In genomic region chr11:11820737-11821136, GRCm38 (mm10) we compare ENCODE assay signal across 8 mouse cellular contexts. TPM values are rescaled to one million over a fixed set of nuclear protein-coding genes. Genes with fewer than 3 reads are reported as not detected.
DNase-seq lines count a peak whose midpoint lies in the region; ATAC-seq and TF ChIP-seq lines count a peak whose summit lies in the region.

No protein-coding gene starts in this region.

- TF ChIP-seq POLR2A in MEL (IDR thresholded peaks at IDR 0.05; ENCODE audit: control insufficient read depth in 1 of 2, insufficient read depth in 1 of 2, low read depth in 1 of 2, low read length in 2 of 2, poor library complexity in 1 of 2) = no peak

- TF ChIP-seq EP300 in MEL (IDR thresholded peaks at IDR 0.05; ENCODE audit: low read depth in 1 of 2, low read length in 2 of 2) = no peak; a peak in 1 of 4 replicates

- no peaks in the 10 kb centered on the region for H3K9me3 ChIP-seq in heart, embryonic 11.5 days (replicated peaks; ENCODE audit: control insufficient read depth, low read length)
- H3K9me3 ChIP-seq in MEL (replicated peaks; ENCODE audit: insufficient read depth, low read length) = no peaks in the 10 kb centered on the region
- no peaks in the 10 kb centered on the region for H3K9me3 ChIP-seq in hindbrain, embryonic 15.5 days
- no peaks in the 10 kb centered on the region for H3K9me3 ChIP-seq in neural tube, embryonic 13.5 days

- no peak for TF ChIP-seq RAD21 in MEL (IDR thresholded peaks at IDR 0.05; ENCODE audit: low read depth, low read length)

- intact Hi-C loops in heart, postnatal 25 days (cut with DNase I) = loop anchor here (1.0 to 5.0 kb wide), 3 partner anchors 153 to 471 kb away; partner anchors contain the start of gene Grb10

- H3K79me2 ChIP-seq in MEL (ENCODE audit: control insufficient read depth, insufficient read depth, low read length, poor library complexity) = no peaks in the 10 kb centered on the region

- H3K9ac ChIP-seq in heart, embryonic 11.5 days (ENCODE audit: low read depth, low read length) = peak overlapping the region; percentile 54; the same call in 1 of the 2 replicates
- no peak overlapping the region for H3K9ac ChIP-seq in MEL (ENCODE audit: control insufficient read depth, low read depth, low read length, poor library complexity, severe bottlenecking)
- H3K9ac ChIP-seq in hindbrain, embryonic 15.5 days = no peak overlapping the region
- H3K9ac ChIP-seq in neural tube, embryonic 13.5 days = no peak overlapping the region

- H3K4me3 ChIP-seq in heart, embryonic 11.5 days (ENCODE audit: low read depth, low read length) = no peak overlapping the region
- H3K4me3 ChIP-seq in MEL (ENCODE audit: control insufficient read depth in 1 of 2, insufficient read depth in 1 of 2, low read depth in 2 of 2, low read length in 2 of 2) = no peak overlapping the region
- no peak overlapping the region for H3K4me3 ChIP-seq in hindbrain, embryonic 15.5 days
- H3K4me3 ChIP-seq in neural tube, embryonic 13.5 days = no peak overlapping the region

- DNase-seq in heart, postnatal 25 days (ENCODE audit: low spot score) = no peak
- DNase-seq in MEL (ENCODE audit: low read depth, low spot score) = no peak
- DNase-seq in frontal cortex, postnatal 14 days (ENCODE audit: low spot score in 2 of 2) = no peak
- no peak for DNase-seq in gastrocnemius, postnatal 4 days (ENCODE audit: low spot score in 2 of 2)
- DNase-seq in gastrocnemius, postnatal 25 days = no peak

- 32% methylated on average over 3 of the region's 3 CpGs for WGBS in heart, embryonic 11.5 days (ENCODE audit: insufficient replicate concordance)
- 65% methylated on average over 3 of the region's 3 CpGs for WGBS in hindbrain, embryonic 15.5 days
- 62% methylated on average over 3 of the region's 3 CpGs for WGBS in neural tube, embryonic 13.5 days

- no peaks in the 10 kb centered on the region for H3K36me3 ChIP-seq in heart, embryonic 11.5 days (ENCODE audit: control insufficient read depth, insufficient read depth, low read length)
- peaks cover 0 to 14% of the 10 kb centered on the region in 2 experiments; a peak in 2 of 4 replicates for H3K36me3 ChIP-seq in MEL (ENCODE audit: control insufficient read depth in 1 of 2, insufficient read depth in 2 of 2, low read length in 2 of 2)
- no peaks in the 10 kb centered on the region for H3K36me3 ChIP-seq in hindbrain, embryonic 15.5 days
- H3K36me3 ChIP-seq in neural tube, embryonic 13.5 days = no peaks in the 10 kb centered on the region

- H3K4me1 ChIP-seq in heart, embryonic 11.5 days (ENCODE audit: control insufficient read depth, insufficient read depth, low read length) = peaks cover 54% of the 10 kb centered on the region
- peaks cover 4 to 10% of the 10 kb centered on the region in 2 experiments; a peak in 3 of 4 replicates for H3K4me1 ChIP-seq in MEL (ENCODE audit: control insufficient read depth in 1 of 2, insufficient read depth in 2 of 2, low read length in 2 of 2)
- peaks cover 36% of the 10 kb centered on the region for H3K4me1 ChIP-seq in hindbrain, embryonic 15.5 days (replicated peaks)
- H3K4me1 ChIP-seq in neural tube, embryonic 13.5 days (replicated peaks) = peaks cover 52% of the 10 kb centered on the region

- H3K27ac ChIP-seq in heart, embryonic 11.5 days (ENCODE audit: low read depth, low read length) = peak overlapping the region; percentile 99
- H3K27ac ChIP-seq in MEL (ENCODE audit: control insufficient read depth, low read depth, low read length) = peak overlapping the region; percentile 34; the same call in 1 of the 2 replicates
- H3K27ac ChIP-seq in hindbrain, embryonic 15.5 days (replicated peaks) = peak overlapping the region; percentile 53
- H3K27ac ChIP-seq in neural tube, embryonic 13.5 days (replicated peaks) = peak overlapping the region; percentile 67

- ATAC-seq in heart, embryonic 11.5 days (replicated peaks; ENCODE audit: insufficient number of reproducible peaks, low FRiP score, low TSS enrichment) = no peak
- ATAC-seq in hindbrain, embryonic 15.5 days (ENCODE audit: low FRiP score, low read depth) = peak; percentile 12; the same call in 1 of the 2 replicates
- no peak for ATAC-seq in neural tube, embryonic 13.5 days (ENCODE audit: low read depth)

- no peaks in the 10 kb centered on the region for H3K27me3 ChIP-seq in heart, embryonic 11.5 days (ENCODE audit: control insufficient read depth, insufficient read depth, low read length)
- peaks cover 8 to 19% of the 10 kb centered on the region in 2 experiments; a peak in 3 of 4 replicates for H3K27me3 ChIP-seq in MEL (ENCODE audit: control insufficient read depth in 1 of 2, insufficient read depth in 2 of 2, low read length in 2 of 2)
- H3K27me3 ChIP-seq in hindbrain, embryonic 15.5 days = no peaks in the 10 kb centered on the region
- H3K27me3 ChIP-seq in neural tube, embryonic 13.5 days = no peaks in the 10 kb centered on the region; the same call in 1 of the 2 replicates

- TF ChIP-seq CTCF in MEL (IDR thresholded peaks at IDR 0.05 in 2 of 3, conservative IDR thresholded peaks at IDR 0.05 in 1 of 3; ENCODE audit: control insufficient read depth in 1 of 3, insufficient read depth in 1 of 3, low read depth in 2 of 3, low read length in 3 of 3, poor library complexity in 1 of 3, severe bottlenecking in 1 of 3) = no peak

- H3K4me2 ChIP-seq in heart, embryonic 11.5 days = no peak overlapping the region
- H3K4me2 ChIP-seq in hindbrain, embryonic 15.5 days = no peak overlapping the region
- no peak overlapping the region for H3K4me2 ChIP-seq in neural tube, embryonic 13.5 days

TF ChIP-seq in MEL, 35 proteins besides CTCF, POLR2A, EP300 and RAD21:
- TF ChIP-seq MAZ (IDR thresholded peaks at IDR 0.05; ENCODE audit: low read depth, low read length) = no peak
- no peak for TF ChIP-seq ELF1 (IDR thresholded peaks at IDR 0.05; ENCODE audit: low read depth, low read length)
- no peak for TF ChIP-seq USF1 (IDR thresholded peaks at IDR 0.05; ENCODE audit: low read depth, low read length)
- no peak for TF ChIP-seq TBP (IDR thresholded peaks at IDR 0.05; ENCODE audit: low read depth, low read length)
- no peak for TF ChIP-seq HCFC1 (IDR thresholded peaks at IDR 0.05; ENCODE audit: low read depth, low read length)
- no peak for TF ChIP-seq UBTF (IDR thresholded peaks at IDR 0.05; ENCODE audit: borderline replicate concordance, insufficient read depth, low read depth, low read length)
- TF ChIP-seq TCF12 (IDR thresholded peaks at IDR 0.05; ENCODE audit: low read depth, low read length) = no peak
- TF ChIP-seq CHD1 (IDR thresholded peaks at IDR 0.05; ENCODE audit: low read depth, low read length) = no peak
- TF ChIP-seq GABPA (IDR thresholded peaks at IDR 0.05; ENCODE audit: low read depth, low read length) = no peak

RNA-seq across cellular contexts. Expression of gene Fignl1, which starts 12.0 kb away (rescaled TPM):
- polyA plus RNA-seq in heart, embryonic 11.5 days (2014; fragmentation: Nextera tagmentation; extraction: Ambion mirVana) = 73.1 and 86.9 TPM in 2 replicates
- under 1 TPM; 0.59 to 0.60 TPM for total RNA-seq in heart, postnatal 25 days (2021)
- 57.8 and 59.9 TPM in 2 replicates for total RNA-seq in MEL (2012; rRNA removed)
- 10 to 100 TPM; 34.2 to 51.2 TPM for polyA plus RNA-seq in MEL (2012; ENCODE audit: insufficient read depth in 1 of 2, insufficient read length in 2 of 2, low read depth in 1 of 2, low replicate concordance in 2 of 2, missing spikeins in 1 of 2)
- polyA plus RNA-seq in hindbrain, embryonic 15.5 days (2015; fragmentation: Nextera tagmentation; extraction: Ambion mirVana) = 12.0 and 14.5 TPM in 2 replicates
- polyA plus RNA-seq in neural tube, embryonic 13.5 days (2015; fragmentation: Nextera tagmentation; extraction: Ambion mirVana) = 13.5 and 15.5 TPM in 2 replicates
- total RNA-seq in gastrocnemius, postnatal 4 days (2021) = 10 to 100 TPM; 10.3 to 12.1 TPM
- total RNA-seq in gastrocnemius, postnatal 25 days (2021) = under 1 TPM; 0.51 to 0.54 TPM

Comparison
In these comparisons a context has a peak if more than half of its experiments do, and no peak if none do; other contexts are left out.
1. RNA of gene Fignl1, which starts 12.0 kb away (total RNA-seq): 57.8 to 59.9 TPM in MEL and 10.3 to 12.1 TPM in gastrocnemius, postnatal 4 days; 0.59 to 0.60 TPM in heart, postnatal 25 days and 0.51 to 0.54 TPM in gastrocnemius, postnatal 25 days; every median in the first group is over 4 times any median in the second.
2. H3K27ac ChIP-seq: peak in every context shown above with its lines; median percentile 99 in heart, embryonic 11.5 days; 67 in neural tube, embryonic 13.5 days; 53 in hindbrain, embryonic 15.5 days; 34 in MEL.